Mouse (Mus musculus): ENCODE measurements around the gene Hnrnph1.

DNA sequence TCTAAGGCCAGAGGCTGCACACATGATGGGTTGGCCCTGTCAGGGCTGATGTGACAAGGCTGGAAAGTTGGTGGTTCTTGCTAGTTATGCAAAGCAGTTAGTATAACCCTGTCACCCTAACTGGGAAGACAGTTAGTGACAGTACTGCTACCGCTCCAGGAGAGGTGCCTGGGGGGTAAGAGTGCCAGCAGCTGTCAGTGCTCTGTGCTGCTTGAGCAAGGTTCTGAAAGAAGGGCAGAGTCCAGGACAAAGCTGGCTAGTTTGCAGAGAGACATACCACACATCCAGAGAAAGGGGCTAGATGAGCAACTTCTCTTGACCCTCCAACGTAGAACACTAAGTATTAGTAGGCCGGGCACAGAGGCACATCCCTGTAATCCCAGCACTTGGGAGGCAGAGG lies 25.7 kb downstream of the Hnrnph1 start:
- TF ChIP-seq FLI1 (IDR thresholded peaks at IDR 0.05; ENCODE audit: low read length) (no peak), GATA1 (IDR thresholded peaks at IDR 0.05; ENCODE audit: borderline replicate concordance, low read length) (no peak)
